Mouse (Mus musculus): Measurements from ENCODE around the gene Pbrm1. TPM values are rescaled to one million over a fixed set of nuclear protein-coding genes. Genes with fewer than 3 reads are reported as not detected.
A peak's percentile ranks its signal among the peaks of the same experiment; 100 is the strongest.

Pbrm1 gene
- polyA plus RNA-seq, 1 experiment from 2014 or later = 105 TPM

DNA sequence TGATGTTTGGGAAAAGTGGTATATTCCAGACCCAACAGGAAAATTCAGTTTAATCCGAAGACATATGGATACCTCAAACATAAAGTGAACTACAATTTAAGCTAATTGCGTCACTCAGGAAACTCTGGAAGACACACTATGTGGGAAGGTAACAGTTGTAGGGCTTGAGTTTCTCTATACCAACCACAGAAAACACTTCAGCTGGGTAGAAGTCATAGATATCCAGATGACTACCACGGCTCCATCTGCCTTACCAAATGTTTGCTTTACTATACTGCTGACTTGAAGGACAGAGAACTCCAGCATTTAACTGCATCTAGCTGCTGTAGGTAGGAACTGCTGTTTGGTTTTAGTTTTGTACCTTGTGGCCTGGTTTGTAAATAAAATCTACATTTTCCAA lies 7.3 kb upstream of the Pbrm1 start:
- Histone ChIP-seq H3K27me3 (ENCODE audit: control insufficient read depth, insufficient read depth, low read length) (no peaks in the 10 kb centered on the region), H3K36me3 (replicated peaks; ENCODE audit: control insufficient read depth, insufficient read depth) (peaks cover 95% of the 10 kb centered on the region), H3K4me1 (replicated peaks; ENCODE audit: control insufficient read depth, insufficient read depth, low read length) (no peaks in the 10 kb centered on the region), H3K4me2 (replicated peaks) (no peak overlapping the region), H3K27ac (no peak overlapping the region), H3K9ac (no peak overlapping the region), H3K4me3 (replicated peaks; ENCODE audit: low read length) (no peak overlapping the region), H3K9me3 (ENCODE audit: control insufficient read depth, low read length) (no peaks in the 10 kb centered on the region)
- ATAC-seq (ENCODE audit: low FRiP score) (no peak), DNase-seq (ENCODE audit: low spot score) (no peak)
- WGBS = 95% methylated on average over 3 of the region's 3 CpGs

DNA sequence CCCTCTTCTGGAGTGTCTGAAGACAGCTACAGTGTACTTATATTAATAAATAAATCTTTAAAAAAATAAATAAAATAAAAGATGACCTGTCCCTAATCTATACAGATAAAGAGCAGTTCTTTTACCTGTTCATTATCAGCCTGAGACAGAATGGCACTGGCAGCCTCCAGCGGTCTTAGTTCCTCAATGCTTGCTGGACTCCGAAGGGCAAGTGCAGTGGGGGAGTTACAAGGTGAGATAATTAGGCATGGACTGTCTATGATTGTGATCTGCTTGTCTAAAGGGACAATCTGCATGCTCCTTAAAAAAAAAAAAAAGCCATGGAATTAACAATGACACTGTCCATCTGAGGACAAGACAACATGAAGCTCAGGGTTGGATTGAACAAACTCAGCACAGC lies 5.0 kb upstream of the Pbrm1 start:
- H3K9me3 ChIP-seq (ENCODE audit: control insufficient read depth, low read length) = no peaks in the 10 kb centered on the region
- peaks cover 9% of the 10 kb centered on the region; the same call in 1 of the 2 replicates for H3K4me1 ChIP-seq (replicated peaks; ENCODE audit: control insufficient read depth, insufficient read depth, low read length)
- ATAC-seq (ENCODE audit: low FRiP score) (no peak), DNase-seq (ENCODE audit: low spot score) (no peak)
- no peak overlapping the region for H3K27ac ChIP-seq
- no peak overlapping the region for H3K9ac ChIP-seq
- WGBS = 92% methylated on average over 2 of the region's 2 CpGs
- H3K36me3 ChIP-seq (replicated peaks; ENCODE audit: control insufficient read depth, insufficient read depth) = peaks cover 87% of the 10 kb centered on the region
- no peaks in the 10 kb centered on the region for H3K27me3 ChIP-seq (ENCODE audit: control insufficient read depth, insufficient read depth, low read length)
- no peak overlapping the region for H3K4me3 ChIP-seq (replicated peaks; ENCODE audit: low read length)
- no peak overlapping the region for H3K4me2 ChIP-seq (replicated peaks)

DNA sequence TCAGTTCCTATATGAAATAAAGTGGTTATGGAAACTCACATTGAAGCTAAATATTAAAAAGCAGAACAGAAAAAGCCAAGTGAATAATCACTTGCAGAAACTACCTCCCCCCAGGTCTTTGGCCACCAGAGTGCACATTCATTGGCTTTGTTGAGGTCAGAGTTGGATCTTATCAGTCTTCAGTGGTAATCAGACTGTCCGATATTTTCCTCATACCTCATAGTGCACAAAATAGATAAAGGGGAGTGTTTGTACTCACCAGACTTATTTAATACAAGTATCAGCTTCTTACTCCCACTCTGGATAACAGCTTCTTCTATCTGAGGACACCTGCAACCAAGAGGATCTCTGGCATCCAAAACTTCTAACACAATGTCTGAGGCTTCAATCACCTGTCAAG lies 2.9 kb upstream of the Pbrm1 start:
- no peak overlapping the region for H3K9ac ChIP-seq
- no peak overlapping the region for H3K27ac ChIP-seq
- H3K36me3 ChIP-seq (replicated peaks; ENCODE audit: control insufficient read depth, insufficient read depth) = peaks cover 65% of the 10 kb centered on the region
- no peaks in the 10 kb centered on the region for H3K9me3 ChIP-seq (ENCODE audit: control insufficient read depth, low read length)
- H3K27me3 ChIP-seq (ENCODE audit: control insufficient read depth, insufficient read depth, low read length) = no peaks in the 10 kb centered on the region
- H3K4me1 ChIP-seq (replicated peaks; ENCODE audit: control insufficient read depth, insufficient read depth, low read length) = peaks cover 19% of the 10 kb centered on the region
- DNase-seq (ENCODE audit: low spot score) (no peak), ATAC-seq (ENCODE audit: low FRiP score) (no peak)
- H3K4me3 ChIP-seq (replicated peaks; ENCODE audit: low read length) = no peak overlapping the region
- WGBS = 91% methylated on average over 1 of the region's 1 CpGs
- H3K4me2 ChIP-seq (replicated peaks) = no peak overlapping the region

GRCm38 (mm10) chr14:31017854-31018253 lies 1.1 kb upstream of the Pbrm1 start:
- Histone ChIP-seq H3K9ac (peak overlapping the region; percentile 94), H3K4me1 (replicated peaks; ENCODE audit: control insufficient read depth, insufficient read depth, low read length) (peaks cover 24% of the 10 kb centered on the region), H3K36me3 (replicated peaks; ENCODE audit: control insufficient read depth, insufficient read depth) (peaks cover 55% of the 10 kb centered on the region), H3K4me2 (replicated peaks) (peak overlapping the region; percentile 95), H3K27me3 (ENCODE audit: control insufficient read depth, insufficient read depth, low read length) (no peaks in the 10 kb centered on the region), H3K27ac (no peak overlapping the region), H3K9me3 (ENCODE audit: control insufficient read depth, low read length) (no peaks in the 10 kb centered on the region), H3K4me3 (replicated peaks; ENCODE audit: low read length) (peak overlapping the region; percentile 62)
- no peak for DNase-seq (ENCODE audit: low spot score)
- no peak for ATAC-seq (ENCODE audit: low FRiP score)
- 2% methylated on average over 2 of the region's 2 CpGs for WGBS

GRCm38 (mm10) chr14:31019331-31020205 lies 630 bp downstream of the Pbrm1 start:
- no peaks in the 10 kb centered on the region for H3K9me3 ChIP-seq (ENCODE audit: control insufficient read depth, low read length)
- peaks cover 53% of the 10 kb centered on the region for H3K36me3 ChIP-seq (replicated peaks; ENCODE audit: control insufficient read depth, insufficient read depth)
- H3K9ac ChIP-seq = peak overlapping the region; percentile 94
- peak; percentile 62 for DNase-seq (ENCODE audit: low spot score)
- ATAC-seq (ENCODE audit: low FRiP score) = peak; percentile 95
- H3K27me3 ChIP-seq (ENCODE audit: control insufficient read depth, insufficient read depth, low read length) = no peaks in the 10 kb centered on the region
- WGBS = 10% methylated on average over 25 of the region's 56 CpGs
- H3K4me1 ChIP-seq (replicated peaks; ENCODE audit: control insufficient read depth, insufficient read depth, low read length) = peaks cover 24% of the 10 kb centered on the region
- H3K27ac ChIP-seq = peak overlapping the region; percentile 99
- H3K4me3 ChIP-seq (replicated peaks; ENCODE audit: low read length) = peak overlapping the region; percentile 62
- H3K4me2 ChIP-seq (replicated peaks) = peak overlapping the region; percentile 95

GRCm38 (mm10) chr14:31022579-31022978 lies 3.6 kb downstream of the Pbrm1 start:
- DNase-seq (ENCODE audit: low spot score) (no peak), ATAC-seq (ENCODE audit: low FRiP score) (no peak)
- no peaks in the 10 kb centered on the region for H3K27me3 ChIP-seq (ENCODE audit: control insufficient read depth, insufficient read depth, low read length)
- WGBS = 31% methylated on average over 1 of the region's 1 CpGs
- no peak overlapping the region for H3K9ac ChIP-seq
- peaks cover 53% of the 10 kb centered on the region for H3K36me3 ChIP-seq (replicated peaks; ENCODE audit: control insufficient read depth, insufficient read depth)
- H3K4me2 ChIP-seq (replicated peaks) = no peak overlapping the region
- H3K27ac ChIP-seq = no peak overlapping the region
- H3K4me3 ChIP-seq (replicated peaks; ENCODE audit: low read length) = no peak overlapping the region
- peaks cover 23% of the 10 kb centered on the region for H3K4me1 ChIP-seq (replicated peaks; ENCODE audit: control insufficient read depth, insufficient read depth, low read length)
- no peaks in the 10 kb centered on the region for H3K9me3 ChIP-seq (ENCODE audit: control insufficient read depth, low read length)

DNA sequence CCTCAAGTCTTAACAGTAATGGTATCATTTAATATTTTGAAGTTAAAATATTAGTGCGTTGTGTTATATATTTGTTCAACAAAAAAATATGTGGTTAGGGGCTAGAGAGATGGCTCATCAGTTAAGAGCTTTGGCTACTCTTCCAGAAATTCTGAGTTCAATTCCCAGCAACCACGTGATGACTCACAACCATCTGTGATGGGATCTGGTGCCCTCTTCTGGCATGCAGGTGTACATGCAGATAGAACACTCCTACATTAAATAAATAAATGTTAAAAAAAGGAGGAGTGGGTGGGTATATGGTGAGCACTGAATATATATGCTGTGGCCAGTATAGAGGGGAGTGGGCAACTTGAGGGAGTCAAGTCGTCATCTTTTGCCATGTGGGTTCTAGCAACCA lies 6.8 kb downstream of the Pbrm1 start:
- DNase-seq (ENCODE audit: low spot score) (no peak), ATAC-seq (ENCODE audit: low FRiP score) (no peak)
- Histone ChIP-seq H3K9ac (no peak overlapping the region), H3K36me3 (replicated peaks; ENCODE audit: control insufficient read depth, insufficient read depth) (peaks cover 82% of the 10 kb centered on the region), H3K4me3 (replicated peaks; ENCODE audit: low read length) (no peak overlapping the region), H3K4me1 (replicated peaks; ENCODE audit: control insufficient read depth, insufficient read depth, low read length) (peaks cover 5% of the 10 kb centered on the region; the same call in 1 of the 2 replicates), H3K27me3 (ENCODE audit: control insufficient read depth, insufficient read depth, low read length) (no peaks in the 10 kb centered on the region), H3K9me3 (ENCODE audit: control insufficient read depth, low read length) (no peaks in the 10 kb centered on the region), H3K4me2 (replicated peaks) (no peak overlapping the region), H3K27ac (no peak overlapping the region)
- WGBS = 82% methylated on average over 3 of the region's 3 CpGs

DNA sequence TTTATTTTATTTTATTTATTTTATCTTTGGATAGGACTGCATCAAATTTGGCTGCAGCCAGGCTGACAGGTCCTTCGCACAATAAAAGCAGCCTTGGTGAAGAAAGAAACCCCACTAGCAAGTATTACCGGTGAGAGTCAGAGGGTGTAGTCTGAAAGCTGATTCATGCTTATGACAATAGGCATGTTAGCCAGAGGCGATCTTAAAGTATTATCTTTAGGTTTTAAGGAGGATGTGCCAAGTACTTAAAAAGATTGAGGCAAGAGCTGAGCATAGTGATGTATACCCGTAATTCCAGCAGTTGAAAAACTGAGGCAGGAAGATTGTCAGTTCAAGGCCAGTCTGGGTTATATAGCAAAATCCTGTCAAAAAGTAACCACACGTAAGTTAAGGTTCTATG lies 26.4 kb downstream of the Pbrm1 start:
- Histone ChIP-seq H3K9ac (no peak overlapping the region), H3K27ac (no peak overlapping the region), H3K27me3 (ENCODE audit: control insufficient read depth, insufficient read depth, low read length) (no peaks in the 10 kb centered on the region), H3K9me3 (ENCODE audit: control insufficient read depth, low read length) (no peaks in the 10 kb centered on the region), H3K36me3 (replicated peaks; ENCODE audit: control insufficient read depth, insufficient read depth) (peaks cover 83% of the 10 kb centered on the region), H3K4me2 (replicated peaks) (no peak overlapping the region), H3K4me1 (replicated peaks; ENCODE audit: control insufficient read depth, insufficient read depth, low read length) (no peaks in the 10 kb centered on the region), H3K4me3 (replicated peaks; ENCODE audit: low read length) (no peak overlapping the region)
- no peak for ATAC-seq (ENCODE audit: low FRiP score)
- no peak for DNase-seq (ENCODE audit: low spot score)
- WGBS = 96% methylated on average over 5 of the region's 5 CpGs

- Histone ChIP-seq H3K27ac (no peak overlapping the region), H3K9ac (no peak overlapping the region), H3K4me3 (replicated peaks; ENCODE audit: low read length) (no peak overlapping the region), H3K4me2 (replicated peaks) (no peak overlapping the region), H3K36me3 (replicated peaks; ENCODE audit: control insufficient read depth, insufficient read depth) (peaks cover 84% of the 10 kb centered on the region), H3K4me1 (replicated peaks; ENCODE audit: control insufficient read depth, insufficient read depth, low read length) (no peaks in the 10 kb centered on the region), H3K9me3 (ENCODE audit: control insufficient read depth, low read length) (no peaks in the 10 kb centered on the region), H3K27me3 (ENCODE audit: control insufficient read depth, insufficient read depth, low read length) (no peaks in the 10 kb centered on the region)
- ATAC-seq (ENCODE audit: low FRiP score) = no peak
- WGBS = 97% methylated on average over 1 of the region's 1 CpGs
- DNase-seq (ENCODE audit: low spot score) = no peak
These were observed 26.9 kb downstream of the Pbrm1 start for GRCm38 (mm10) chr14:31045817-31046216.

Measured in hindbrain, embryonic 14.5 days (tissue).